Mouse (Mus musculus) lung, adult 10 weeks (tissue): ENCODE results near the gene Pola2. TPM values are rescaled to one million over a fixed set of nuclear protein-coding genes. Genes with fewer than 3 reads are reported as not detected.

Source experiments
- polyA plus RNA-seq: library from polyadenylated mRNA; stranded (reverse); fragments of 350-450 nt; fragmentation: Illumina TruSeq; extraction: RNeasy Lipid Tissue Mini Kit (QIAGEN cat#74804); gene quantifications from one replicate; pipeline ENCODE4 v1.2.3, GENCODE M21; 2014; ENCODE audit warnings: low read depth, low replicate concordance; ENCODE audit not compliant: insufficient read depth

Gene Pola2
- 10.7 TPM for polyA plus RNA-seq

GRCm38 (mm10) chr19:5963883-5964562 is at the start of gene Pola2:
Pola2 (minus strand) TSS chr19:5964202.

GRCm38 (mm10) chr19:5986043-5986442 is 22.0 kb upstream of the Pola2 start, which contains the start of gene Slc22a20:
Slc22a20 (minus strand) TSS chr19:5986143.

GRCm38 (mm10) chr19:5924713-5925093 is 39.3 kb downstream of the Pola2 start, which contains the start of gene Cdc42ep2:
Cdc42ep2 (minus strand) TSS chr19:5924816.

GRCm38 (mm10) chr19:5913007-5913719 is 50.8 kb downstream of the Pola2 start, which contains the start of gene Dpf2:
Dpf2 (minus strand) TSS chr19:5913010.

GRCm38 (mm10) chr19:5894002-5894678 is 69.9 kb downstream of the Pola2 start, which contains the start of gene Tigd3:
Tigd3 (minus strand) TSS chr19:5894149.

Other genes with a start within 250 kb of the Pola2 start
- 25.1 TPM for gene Ehbp1l1, start 237.9 kb downstream of the Pola2 start, polyA plus RNA-seq
- gene Fam89b, start 234.5 kb downstream of the Pola2 start, polyA plus RNA-seq, result 59.0 TPM
- 48.4 TPM for gene Ltbp3, start 223.3 kb downstream of the Pola2 start, polyA plus RNA-seq
- 45.0 TPM for gene Scyl1, start 192.8 kb downstream of the Pola2 start, polyA plus RNA-seq
- gene Frmd8, start 88.9 kb downstream of the Pola2 start, polyA plus RNA-seq, result 15.0 TPM
- gene Slc25a45, start 86.4 kb downstream of the Pola2 start, polyA plus RNA-seq, result 10.0 TPM
- gene Tigd3, start 70.1 kb downstream of the Pola2 start, polyA plus RNA-seq, result 0.60 TPM
- gene Dpf2, start 51.2 kb downstream of the Pola2 start, polyA plus RNA-seq, result 39.4 TPM
- gene Cdc42ep2, start 39.4 kb downstream of the Pola2 start, polyA plus RNA-seq, result 15.7 TPM
- gene Slc22a20, start 21.9 kb upstream of the Pola2 start, polyA plus RNA-seq, result not detected
- gene Capn1, start 51.7 kb upstream of the Pola2 start, polyA plus RNA-seq, result 30.1 TPM
- 23.8 TPM for gene Syvn1, start 82.4 kb upstream of the Pola2 start, polyA plus RNA-seq
- gene Mrpl49, start 93.6 kb upstream of the Pola2 start, polyA plus RNA-seq, result 25.9 TPM
- gene Fau, start 93.6 kb upstream of the Pola2 start, polyA plus RNA-seq, result 2,086 TPM
- 21.2 TPM for gene Znhit2, start 97.0 kb upstream of the Pola2 start, polyA plus RNA-seq
- gene Tm7sf2, start 104.2 kb upstream of the Pola2 start, polyA plus RNA-seq, result 10.4 TPM
- 30.5 TPM for gene Vps51, start 113.0 kb upstream of the Pola2 start, polyA plus RNA-seq
- not detected for gene Tmem262, start 115.8 kb upstream of the Pola2 start, polyA plus RNA-seq
- not detected for gene Gm28374, start 118.1 kb upstream of the Pola2 start, polyA plus RNA-seq
- gene Zfpl1, start 120.8 kb upstream of the Pola2 start, polyA plus RNA-seq, result 30.3 TPM
- 0.73 TPM for gene Cdca5, start 120.8 kb upstream of the Pola2 start, polyA plus RNA-seq
- not detected for gene AC131692.1, start 130.2 kb upstream of the Pola2 start, polyA plus RNA-seq
- gene Naaladl1, start 141.6 kb upstream of the Pola2 start, polyA plus RNA-seq, result not detected
- gene Sac3d1, start 154.4 kb upstream of the Pola2 start, polyA plus RNA-seq, result 9.6 TPM
- gene Snx15, start 164.1 kb upstream of the Pola2 start, polyA plus RNA-seq, result 19.4 TPM
- 4.7 TPM for gene Batf2, start 176.8 kb upstream of the Pola2 start, polyA plus RNA-seq
- gene Arl2, start 177.3 kb upstream of the Pola2 start, polyA plus RNA-seq, result 47.3 TPM
- gene Majin, start 220.2 kb upstream of the Pola2 start, polyA plus RNA-seq, result 0.18 TPM